Mouse (Mus musculus): ENCODE measurements at regions not wholly inside any gene's neighbourhood (a gene's known extent, or its start where the extent isn't known, plus 50 kb on each side); places are given as distances from the start of the nearest gene placed in this dataset.

- Histone ChIP-seq H3K9ac (ENCODE audit: low read length) (no peak overlapping the region), H3K4me2 (ENCODE audit: low read length) (no peak overlapping the region), H3K36me3 (ENCODE audit: control insufficient read depth, insufficient read depth, low read length) (no peaks in the 10 kb centered on the region), H3K27ac (replicated peaks in 1 of 2; ENCODE audit: control insufficient read depth in 1 of 2, insufficient read depth in 1 of 2, low read depth in 2 of 2, low read length in 2 of 2) (no peak overlapping the region), H3K4me1 (ENCODE audit: control insufficient read depth in 2 of 2, insufficient read depth in 2 of 2, low read length in 2 of 2) (peaks cover 7 to 18% of the 10 kb centered on the region in 2 experiments), H3K9me3 (ENCODE audit: control insufficient read depth, low read length) (no peaks in the 10 kb centered on the region), H3K27me3 (ENCODE audit: control insufficient read depth, insufficient read depth, low read length) (no peaks in the 10 kb centered on the region), H3K4me3 (ENCODE audit: control insufficient read depth in 1 of 2, insufficient read depth in 1 of 2, low read depth in 1 of 2, low read length in 2 of 2) (no peak overlapping the region)
- no peak for ATAC-seq (ENCODE audit: insufficient number of reproducible peaks, insufficient read depth, low FRiP score, low read depth)
- 88% methylated on average over 3 of the region's 3 CpGs for WGBS
Measured at GRCm38 (mm10) chr8:127860376-127860775, 498.0 kb upstream of the Nrp1 start.

DNA sequence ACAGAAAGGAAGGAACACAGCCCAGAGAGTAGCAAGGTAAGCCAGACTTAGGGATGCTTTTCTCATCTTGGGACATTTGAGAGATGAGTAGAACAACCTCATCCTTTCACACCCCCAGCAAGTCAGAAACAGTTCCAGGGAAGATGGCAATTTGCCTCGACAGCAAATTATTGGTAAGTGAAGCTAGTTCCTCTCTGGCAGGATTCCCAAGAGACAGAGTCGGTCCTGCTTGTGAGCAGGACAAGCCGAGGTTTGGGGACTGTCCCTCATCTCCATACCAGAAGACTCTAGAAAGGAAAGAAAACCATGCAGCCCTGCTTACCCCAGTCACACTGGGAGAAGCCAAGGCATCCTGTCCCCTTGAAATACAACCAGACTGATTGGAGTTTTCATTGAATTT is 497.5 kb upstream of the Nrp1 start:
- Histone ChIP-seq H3K9me3 (ENCODE audit: control insufficient read depth, low read length) (no peaks in the 10 kb centered on the region), H3K4me1 (ENCODE audit: control insufficient read depth in 2 of 2, insufficient read depth in 2 of 2, low read length in 2 of 2) (peaks cover 5 to 13% of the 10 kb centered on the region in 2 experiments), H3K9ac (ENCODE audit: low read length) (no peak overlapping the region), H3K27ac (replicated peaks in 1 of 2; ENCODE audit: control insufficient read depth in 1 of 2, insufficient read depth in 1 of 2, low read depth in 2 of 2, low read length in 2 of 2) (no peak overlapping the region), H3K27me3 (ENCODE audit: control insufficient read depth, insufficient read depth, low read length) (no peaks in the 10 kb centered on the region), H3K36me3 (ENCODE audit: control insufficient read depth, insufficient read depth, low read length) (no peaks in the 10 kb centered on the region), H3K4me3 (ENCODE audit: control insufficient read depth in 1 of 2, insufficient read depth in 1 of 2, low read depth in 1 of 2, low read length in 2 of 2) (no peak overlapping the region), H3K4me2 (ENCODE audit: low read length) (no peak overlapping the region)
- no peak for ATAC-seq (ENCODE audit: insufficient number of reproducible peaks, insufficient read depth, low FRiP score, low read depth)
- 41% methylated on average over 3 of the region's 3 CpGs for WGBS

GRCm38 (mm10) chr8:127884641-127885040 is 473.8 kb upstream of the Nrp1 start:
- no peak overlapping the region for H3K27ac ChIP-seq (replicated peaks in 1 of 2; ENCODE audit: control insufficient read depth in 1 of 2, insufficient read depth in 1 of 2, low read depth in 2 of 2, low read length in 2 of 2)
- no peaks in the 10 kb centered on the region for H3K36me3 ChIP-seq (ENCODE audit: control insufficient read depth, insufficient read depth, low read length)
- H3K27me3 ChIP-seq (ENCODE audit: control insufficient read depth, insufficient read depth, low read length) = no peaks in the 10 kb centered on the region
- H3K9me3 ChIP-seq (ENCODE audit: control insufficient read depth, low read length) = no peaks in the 10 kb centered on the region
- H3K4me1 ChIP-seq (ENCODE audit: control insufficient read depth in 2 of 2, insufficient read depth in 2 of 2, low read length in 2 of 2) = peaks cover 0 to 5% of the 10 kb centered on the region in 2 experiments; a peak in 2 of 4 replicates
- H3K4me2 ChIP-seq (ENCODE audit: low read length) = no peak overlapping the region
- no peak overlapping the region for H3K9ac ChIP-seq (ENCODE audit: low read length)
- H3K4me3 ChIP-seq (ENCODE audit: control insufficient read depth in 1 of 2, insufficient read depth in 1 of 2, low read depth in 1 of 2, low read length in 2 of 2) = no peak overlapping the region
- 73% methylated on average over 1 of the region's 1 CpGs for WGBS
- no peak for ATAC-seq (ENCODE audit: insufficient number of reproducible peaks, insufficient read depth, low FRiP score, low read depth)

DNA sequence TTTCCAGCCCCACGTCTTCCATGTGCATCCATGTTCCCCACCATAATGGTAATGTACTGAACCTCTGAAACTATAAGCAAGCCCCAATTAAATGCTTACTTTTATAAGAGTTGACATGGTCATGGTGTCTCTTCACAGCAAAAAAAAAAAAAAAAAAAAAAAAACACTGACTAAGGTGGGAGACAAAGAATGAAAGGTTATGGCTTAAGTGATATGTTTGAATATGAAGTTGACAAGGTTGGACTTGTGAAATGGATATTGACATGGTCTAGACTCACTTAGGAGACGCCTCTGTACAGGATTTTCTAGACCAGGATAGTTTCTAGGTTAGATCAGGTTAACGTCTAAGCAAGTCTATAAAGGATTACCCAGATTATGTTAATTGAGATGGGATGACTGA is 473.2 kb upstream of the Nrp1 start:
- Histone ChIP-seq H3K4me3 (ENCODE audit: control insufficient read depth in 1 of 2, insufficient read depth in 1 of 2, low read depth in 1 of 2, low read length in 2 of 2) (no peak overlapping the region), H3K27me3 (ENCODE audit: control insufficient read depth, insufficient read depth, low read length) (no peaks in the 10 kb centered on the region), H3K4me1 (ENCODE audit: control insufficient read depth in 2 of 2, insufficient read depth in 2 of 2, low read length in 2 of 2) (peaks cover 0 to 5% of the 10 kb centered on the region in 2 experiments; a peak in 2 of 4 replicates), H3K9ac (ENCODE audit: low read length) (no peak overlapping the region), H3K27ac (replicated peaks in 1 of 2; ENCODE audit: control insufficient read depth in 1 of 2, insufficient read depth in 1 of 2, low read depth in 2 of 2, low read length in 2 of 2) (no peak overlapping the region), H3K9me3 (ENCODE audit: control insufficient read depth, low read length) (no peaks in the 10 kb centered on the region), H3K4me2 (ENCODE audit: low read length) (no peak overlapping the region), H3K36me3 (ENCODE audit: control insufficient read depth, insufficient read depth, low read length) (no peaks in the 10 kb centered on the region)
- ATAC-seq (ENCODE audit: insufficient number of reproducible peaks, insufficient read depth, low FRiP score, low read depth) = no peak
- WGBS = 83% methylated on average over 3 of the region's 3 CpGs

DNA sequence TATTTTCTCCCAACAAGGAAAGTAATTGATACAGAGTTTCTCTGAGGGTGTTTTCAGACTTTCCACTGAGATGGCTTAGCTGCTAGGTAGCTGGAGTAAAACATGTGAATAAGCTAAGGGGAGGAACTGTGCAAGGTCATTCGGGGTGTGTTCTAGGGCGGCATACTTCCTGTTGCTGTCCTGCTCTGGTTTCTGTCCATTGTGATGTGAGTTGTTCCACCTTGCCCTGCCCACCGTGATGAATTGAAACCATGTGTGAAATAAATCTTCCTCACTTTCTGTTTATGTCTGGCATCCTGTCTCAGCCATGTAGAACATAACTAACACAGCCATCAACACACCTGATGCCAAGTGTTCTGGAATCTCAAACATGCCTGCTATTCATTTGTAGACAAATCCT is 472.6 kb upstream of the Nrp1 start:
- H3K9ac ChIP-seq (ENCODE audit: low read length) = no peak overlapping the region
- H3K36me3 ChIP-seq (ENCODE audit: control insufficient read depth, insufficient read depth, low read length) = no peaks in the 10 kb centered on the region
- H3K9me3 ChIP-seq (ENCODE audit: control insufficient read depth, low read length) = no peaks in the 10 kb centered on the region
- WGBS = 53% methylated on average over 3 of the region's 3 CpGs
- no peak for ATAC-seq (ENCODE audit: insufficient number of reproducible peaks, insufficient read depth, low FRiP score, low read depth)
- peaks cover 0 to 5% of the 10 kb centered on the region in 2 experiments; a peak in 1 of 4 replicates for H3K4me1 ChIP-seq (ENCODE audit: control insufficient read depth in 2 of 2, insufficient read depth in 2 of 2, low read length in 2 of 2)
- H3K4me2 ChIP-seq (ENCODE audit: low read length) = no peak overlapping the region
- no peak overlapping the region for H3K4me3 ChIP-seq (ENCODE audit: control insufficient read depth in 1 of 2, insufficient read depth in 1 of 2, low read depth in 1 of 2, low read length in 2 of 2)
- H3K27me3 ChIP-seq (ENCODE audit: control insufficient read depth, insufficient read depth, low read length) = no peaks in the 10 kb centered on the region
- H3K27ac ChIP-seq (replicated peaks in 1 of 2; ENCODE audit: control insufficient read depth in 1 of 2, insufficient read depth in 1 of 2, low read depth in 2 of 2, low read length in 2 of 2) = no peak overlapping the region

- no peaks in the 10 kb centered on the region for H3K36me3 ChIP-seq (ENCODE audit: control insufficient read depth, insufficient read depth, low read length)
- H3K4me1 ChIP-seq (ENCODE audit: control insufficient read depth in 2 of 2, insufficient read depth in 2 of 2, low read length in 2 of 2) = peaks cover 0 to 2% of the 10 kb centered on the region in 2 experiments; a peak in 1 of 4 replicates
- no peak overlapping the region for H3K4me2 ChIP-seq (ENCODE audit: low read length)
- ATAC-seq (ENCODE audit: insufficient number of reproducible peaks, insufficient read depth, low FRiP score, low read depth) = no peak
- WGBS = 79% methylated on average over 6 of the region's 6 CpGs
- no peak overlapping the region for H3K27ac ChIP-seq (replicated peaks in 1 of 2; ENCODE audit: control insufficient read depth in 1 of 2, insufficient read depth in 1 of 2, low read depth in 2 of 2, low read length in 2 of 2)
- H3K9me3 ChIP-seq (ENCODE audit: control insufficient read depth, low read length) = no peaks in the 10 kb centered on the region
- no peaks in the 10 kb centered on the region for H3K27me3 ChIP-seq (ENCODE audit: control insufficient read depth, insufficient read depth, low read length)
- H3K9ac ChIP-seq (ENCODE audit: low read length) = no peak overlapping the region
- H3K4me3 ChIP-seq (ENCODE audit: control insufficient read depth in 1 of 2, insufficient read depth in 1 of 2, low read depth in 1 of 2, low read length in 2 of 2) = no peak overlapping the region
Measured at GRCm38 (mm10) chr8:127890729-127891128, 467.7 kb upstream of the Nrp1 start.

- H3K27ac ChIP-seq (replicated peaks in 1 of 2; ENCODE audit: control insufficient read depth in 1 of 2, insufficient read depth in 1 of 2, low read depth in 2 of 2, low read length in 2 of 2) = no peak overlapping the region
- no peak for ATAC-seq (ENCODE audit: insufficient number of reproducible peaks, insufficient read depth, low FRiP score, low read depth)
- no peak overlapping the region for H3K4me3 ChIP-seq (ENCODE audit: control insufficient read depth in 1 of 2, insufficient read depth in 1 of 2, low read depth in 1 of 2, low read length in 2 of 2)
- H3K4me1 ChIP-seq (ENCODE audit: control insufficient read depth in 2 of 2, insufficient read depth in 2 of 2, low read length in 2 of 2) = no peaks in the 10 kb centered on the region
- H3K9me3 ChIP-seq (ENCODE audit: control insufficient read depth, low read length) = no peaks in the 10 kb centered on the region
- H3K27me3 ChIP-seq (ENCODE audit: control insufficient read depth, insufficient read depth, low read length) = no peaks in the 10 kb centered on the region
- H3K36me3 ChIP-seq (ENCODE audit: control insufficient read depth, insufficient read depth, low read length) = no peaks in the 10 kb centered on the region
- no peak overlapping the region for H3K9ac ChIP-seq (ENCODE audit: low read length)
- no peak overlapping the region for H3K4me2 ChIP-seq (ENCODE audit: low read length)
Measured at GRCm38 (mm10) chr8:127894284-127894683, 464.1 kb upstream of the Nrp1 start.

DNA sequence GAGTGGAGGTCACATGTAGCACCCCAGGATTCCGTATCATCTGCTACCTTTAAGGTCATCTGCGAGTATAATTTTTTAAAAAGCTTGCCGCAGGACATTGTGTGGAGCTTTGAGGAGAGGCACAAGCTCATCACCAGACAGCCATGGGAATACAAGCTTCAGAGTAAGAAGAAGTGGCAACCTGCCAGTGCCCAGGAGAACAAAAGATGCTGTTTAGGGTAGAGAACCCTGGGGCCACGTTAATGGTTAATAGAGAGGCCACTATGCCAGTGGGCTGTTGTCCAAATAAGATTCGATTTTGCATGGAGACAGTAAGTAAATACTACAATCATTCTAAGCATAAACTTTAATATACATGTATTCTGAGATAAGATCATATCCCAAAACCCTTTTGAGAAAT is 450.0 kb upstream of the Nrp1 start:
- no peaks in the 10 kb centered on the region for H3K36me3 ChIP-seq (ENCODE audit: control insufficient read depth, insufficient read depth, low read length)
- ATAC-seq (ENCODE audit: insufficient number of reproducible peaks, insufficient read depth, low FRiP score, low read depth) = no peak
- no peaks in the 10 kb centered on the region for H3K27me3 ChIP-seq (ENCODE audit: control insufficient read depth, insufficient read depth, low read length)
- no peak overlapping the region for H3K4me2 ChIP-seq (ENCODE audit: low read length)
- no peaks in the 10 kb centered on the region for H3K9me3 ChIP-seq (ENCODE audit: control insufficient read depth, low read length)
- 90% methylated on average over 5 of the region's 5 CpGs for WGBS
- peaks cover 0 to 4% of the 10 kb centered on the region in 2 experiments; a peak in 2 of 4 replicates for H3K4me1 ChIP-seq (ENCODE audit: control insufficient read depth in 2 of 2, insufficient read depth in 2 of 2, low read length in 2 of 2)
- no peak overlapping the region for H3K4me3 ChIP-seq (ENCODE audit: control insufficient read depth in 1 of 2, insufficient read depth in 1 of 2, low read depth in 1 of 2, low read length in 2 of 2)
- no peak overlapping the region for H3K9ac ChIP-seq (ENCODE audit: low read length)
- H3K27ac ChIP-seq (replicated peaks in 1 of 2; ENCODE audit: control insufficient read depth in 1 of 2, insufficient read depth in 1 of 2, low read depth in 2 of 2, low read length in 2 of 2) = no peak overlapping the region
